Mouse (Mus musculus): ENCODE results near the gene Pcmtd2.

DNA sequence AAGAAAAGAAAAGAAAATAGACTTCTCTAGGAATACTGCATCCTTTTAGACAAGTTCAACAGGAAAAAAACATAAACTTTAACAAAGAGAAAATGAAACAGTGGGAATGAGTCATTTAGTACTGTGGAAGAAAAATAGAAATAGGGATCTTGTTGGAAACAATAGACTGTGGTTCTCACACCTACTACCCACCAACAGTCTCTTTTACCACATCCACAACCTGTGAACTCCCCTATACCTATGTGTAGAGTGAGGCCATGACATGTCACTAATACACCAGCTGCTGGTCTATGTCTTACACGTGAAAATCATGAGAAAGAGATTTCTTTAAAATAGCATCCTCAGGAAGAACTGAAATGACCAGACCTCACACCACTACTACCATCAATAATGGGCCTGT, 41.2 kb downstream of the Pcmtd2 start:
- no peak for TF ChIP-seq POLR2A (IDR thresholded peaks at IDR 0.05; ENCODE audit: insufficient read depth, low read length)
- no peak for TF ChIP-seq CTCF (IDR thresholded peaks at IDR 0.05; ENCODE audit: low read depth, low read length)
- TF ChIP-seq EP300 (IDR thresholded peaks at IDR 0.05; ENCODE audit: insufficient read depth, low read depth, low read length) = no peak

All from ES-Bruce4 (cell line).